Mouse (Mus musculus) myocyte (in vitro differentiated cells): ENCODE measurements around the gene Ptprd. TPM values are rescaled to one million over a fixed set of nuclear protein-coding genes. Genes with fewer than 3 reads are reported as not detected.

Source experiments
- H3K27me3 ChIP-seq: one replicate; pipeline ENCODE4 v1.6.1; 2011; ENCODE audit not compliant: control insufficient read depth, insufficient read depth, insufficient read length
- H3K36me3 ChIP-seq: one replicate; pipeline ENCODE4 v1.6.1; 2011; ENCODE audit not compliant: control insufficient read depth, insufficient read depth
- H3K4me2 ChIP-seq: one replicate; pipeline ENCODE4 v1.6.1; 2011; ENCODE audit warnings: low read depth, control low read depth
- H3K4me3 ChIP-seq: one replicate; pipeline ENCODE4 v1.5.1; 2011; ENCODE audit warnings: mild to moderate bottlenecking, control low read depth, moderate library complexity
- H3K79me2 ChIP-seq: one replicate; pipeline ENCODE4 v1.6.1; 2011; ENCODE audit not compliant: control insufficient read depth, insufficient read depth
- H3ac ChIP-seq: one replicate; pipeline ENCODE4 v1.6.1; 2011; ENCODE audit not compliant: control insufficient read depth, insufficient read length
- CEBPB ChIP-seq: IDR thresholded peaks from 2 replicates; pipeline ENCODE4 v1.6.1; 2011; ENCODE audit warnings: mild to moderate bottlenecking, moderate library complexity; ENCODE audit not compliant: poor library complexity, insufficient read depth, severe bottlenecking
- E2F4 ChIP-seq: IDR thresholded peaks from one replicate; pipeline ENCODE4 v1.6.1; 2011; ENCODE audit warnings: mild to moderate bottlenecking, control low read depth, moderate library complexity; ENCODE audit not compliant: insufficient read depth
- MAX ChIP-seq: IDR thresholded peaks from one replicate; pipeline ENCODE4 v1.6.1; 2011; ENCODE audit warnings: low read depth, mild to moderate bottlenecking, control low read depth
- MYOD1 ChIP-seq, 3 experiments: IDR thresholded peaks; one replicate each; pipeline ENCODE4 v1.6.1; 2011; ENCODE audit warnings: control low read depth in 2 of 3, low read depth in 2 of 3, mild to moderate bottlenecking in 2 of 3, moderate library complexity in 1 of 3; ENCODE audit not compliant: insufficient read length in 2 of 3, control insufficient read depth in 1 of 3
- MYOG ChIP-seq, 3 experiments: IDR thresholded peaks; one replicate each; pipeline ENCODE4 v1.6.1; 2011; ENCODE audit warnings: control low read depth in 2 of 3, low read depth in 2 of 3, mild to moderate bottlenecking in 2 of 3; ENCODE audit not compliant: insufficient read length in 2 of 3, control insufficient read depth in 1 of 3, insufficient read depth in 1 of 3
- POLR2A ChIP-seq: IDR thresholded peaks from one replicate; pipeline ENCODE4 v1.6.1; 2011; ENCODE audit warnings: low read depth, mild to moderate bottlenecking, control low read depth, moderate library complexity; ENCODE audit not compliant: insufficient read length
- POLR2AphosphoS2 ChIP-seq: IDR thresholded peaks from one replicate; pipeline ENCODE4 v1.6.1; 2011; ENCODE audit warnings: low read depth, control low read depth; ENCODE audit not compliant: insufficient read length
- REST ChIP-seq: IDR thresholded peaks from one replicate; pipeline ENCODE4 v1.6.1; 2011; ENCODE audit warnings: mild to moderate bottlenecking, control low read depth, moderate library complexity; ENCODE audit not compliant: insufficient read depth, insufficient read length
- SRF ChIP-seq: IDR thresholded peaks from one replicate; pipeline ENCODE4 v1.6.1; 2011; ENCODE audit warnings: low read depth; ENCODE audit not compliant: control insufficient read depth, insufficient read length
- TCF12 ChIP-seq: IDR thresholded peaks from one replicate; pipeline ENCODE4 v1.6.1; 2011; ENCODE audit warnings: mild to moderate bottlenecking, control low read depth; ENCODE audit not compliant: poor library complexity, insufficient read depth, severe bottlenecking
- TCF3 ChIP-seq: IDR thresholded peaks from one replicate; pipeline ENCODE4 v1.6.1; 2011; ENCODE audit warnings: low read depth, control low read depth; ENCODE audit not compliant: insufficient read length
- USF1 ChIP-seq: IDR thresholded peaks from one replicate; pipeline ENCODE4 v1.6.1; 2011; ENCODE audit warnings: low read depth, mild to moderate bottlenecking, control low read depth, moderate library complexity
- polyA plus RNA-seq: library from polyadenylated mRNA; unstranded; fragments of >200 nt; fragmentation: generic; extraction: Trizol; gene quantifications from one replicate; pipeline ENCODE4 v1.2.1, GENCODE M21; 2012; ENCODE audit warnings: missing spikeins

Ptprd gene
- polyA plus RNA-seq, 1 experiment, result 2.9 TPM

- no peak overlapping the region for H3K4me3 ChIP-seq
- no peak overlapping the region for H3ac ChIP-seq
- no peaks in the 10 kb centered on the region for H3K79me2 ChIP-seq
- no peaks in the 10 kb centered on the region for H3K36me3 ChIP-seq
- no peaks in the 10 kb centered on the region for H3K27me3 ChIP-seq
- no peak overlapping the region for H3K4me2 ChIP-seq
- TF ChIP-seq CEBPB (no peak), USF1 (no peak), REST (no peak), E2F4 (no peak), POLR2AphosphoS2 (no peak), MYOD1 (IDR thresholded peaks at IDR 0.05; ENCODE audit: control insufficient read depth in 1 of 3, insufficient read length in 2 of 3, low read depth in 2 of 3) (no peak), MAX (no peak), SRF (no peak), TCF12 (no peak), MYOG (IDR thresholded peaks at IDR 0.05; ENCODE audit: control insufficient read depth in 1 of 3, insufficient read depth in 1 of 3, insufficient read length in 2 of 3, low read depth in 2 of 3) (no peak), POLR2A (no peak), TCF3 (no peak)
These were observed 901.5 kb downstream of the Ptprd start for GRCm38 (mm10) chr4:77310127-77310788.

GRCm38 (mm10) chr4:77283423-77283822, 928.3 kb downstream of the Ptprd start:
- H3K4me2 ChIP-seq, result no peak overlapping the region
- H3ac ChIP-seq, result no peak overlapping the region
- no peaks in the 10 kb centered on the region for H3K79me2 ChIP-seq
- H3K4me3 ChIP-seq, result no peak overlapping the region
- H3K36me3 ChIP-seq, result no peaks in the 10 kb centered on the region
- no peaks in the 10 kb centered on the region for H3K27me3 ChIP-seq
- no peak for TF ChIP-seq REST
- no peak for TF ChIP-seq E2F4
- TF ChIP-seq POLR2AphosphoS2, result no peak

- no peak overlapping the region for H3ac ChIP-seq
- TF ChIP-seq TCF12 (no peak), REST (no peak), TCF3 (no peak), SRF (no peak), POLR2A (no peak), MYOG (IDR thresholded peaks at IDR 0.05; ENCODE audit: control insufficient read depth in 1 of 3, insufficient read depth in 1 of 3, insufficient read length in 2 of 3, low read depth in 2 of 3) (no peak), POLR2AphosphoS2 (no peak), MYOD1 (IDR thresholded peaks at IDR 0.05; ENCODE audit: control insufficient read depth in 1 of 3, insufficient read length in 2 of 3, low read depth in 2 of 3) (no peak), CEBPB (no peak), MAX (no peak), E2F4 (no peak), USF1 (no peak)
- no peaks in the 10 kb centered on the region for H3K27me3 ChIP-seq
These were observed 933.8 kb downstream of the Ptprd start for GRCm38 (mm10) chr4:77277913-77278312.

GRCm38 (mm10) chr4:77259972-77260290, 951.8 kb downstream of the Ptprd start:
- TF ChIP-seq USF1 (no peak), CEBPB (no peak), POLR2A (no peak), REST (no peak), SRF (no peak)
- H3K27me3 ChIP-seq, result no peaks in the 10 kb centered on the region
- H3K4me3 ChIP-seq, result no peak overlapping the region
- H3K4me2 ChIP-seq, result no peak overlapping the region
- no peaks in the 10 kb centered on the region for H3K79me2 ChIP-seq
- no peaks in the 10 kb centered on the region for H3K36me3 ChIP-seq
- H3ac ChIP-seq, result no peak overlapping the region

More at GRCm38 (mm10) chr4:77277913-77278312, 933.8 kb downstream of the Ptprd start:
- H3K4me3 ChIP-seq, result no peak overlapping the region
- H3K4me2 ChIP-seq, result no peak overlapping the region
- H3K36me3 ChIP-seq, result no peaks in the 10 kb centered on the region
- H3K79me2 ChIP-seq, result no peaks in the 10 kb centered on the region

GRCm38 (mm10) chr4:77259250-77259971, 952.4 kb downstream of the Ptprd start:
- H3ac ChIP-seq, result no peak overlapping the region
- no peaks in the 10 kb centered on the region for H3K79me2 ChIP-seq
- no peaks in the 10 kb centered on the region for H3K27me3 ChIP-seq
- H3K36me3 ChIP-seq, result no peaks in the 10 kb centered on the region
- H3K4me3 ChIP-seq, result no peak overlapping the region
- H3K4me2 ChIP-seq, result no peak overlapping the region
- TF ChIP-seq MYOD1 (IDR thresholded peaks at IDR 0.05; ENCODE audit: control insufficient read depth in 1 of 3, insufficient read length in 2 of 3, low read depth in 2 of 3) (no peak), MYOG (IDR thresholded peaks at IDR 0.05; ENCODE audit: control insufficient read depth in 1 of 3, insufficient read depth in 1 of 3, insufficient read length in 2 of 3, low read depth in 2 of 3) (no peak), SRF (no peak), POLR2AphosphoS2 (no peak), POLR2A (no peak)
